Mouse (Mus musculus) ovary, adult 18-20 months (tissue): ENCODE results near the gene Sfxn5.

Experiments
- DNase-seq: peaks from one replicate; pipeline ENCODE4 v3.0.0; 2022; ENCODE audit warnings: low spot score, mixed read lengths

Sfxn5 gene

GRCm38 (mm10) chr6:85364439-85364838 lies 31.2 kb upstream of the Sfxn5 start:
- DNase-seq = no peak

DNA sequence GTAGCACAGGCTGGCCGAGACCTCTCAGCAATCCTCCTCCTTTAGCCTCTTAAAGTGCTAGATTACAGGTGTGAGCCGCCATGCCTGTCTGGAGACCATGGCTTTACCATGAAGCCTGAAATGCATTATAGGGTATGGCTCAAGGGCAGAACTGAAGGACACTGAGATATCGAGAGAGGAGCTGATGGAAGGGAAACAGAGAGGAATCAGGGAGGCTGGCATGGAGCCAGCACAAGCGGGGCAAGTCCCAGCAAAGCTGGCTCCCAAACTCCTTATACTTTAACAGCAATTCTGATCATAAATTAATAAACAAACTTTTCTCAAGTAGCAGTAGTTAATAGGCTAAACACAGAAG lies 30.7 kb upstream of the Sfxn5 start:
- no peak for DNase-seq

DNA sequence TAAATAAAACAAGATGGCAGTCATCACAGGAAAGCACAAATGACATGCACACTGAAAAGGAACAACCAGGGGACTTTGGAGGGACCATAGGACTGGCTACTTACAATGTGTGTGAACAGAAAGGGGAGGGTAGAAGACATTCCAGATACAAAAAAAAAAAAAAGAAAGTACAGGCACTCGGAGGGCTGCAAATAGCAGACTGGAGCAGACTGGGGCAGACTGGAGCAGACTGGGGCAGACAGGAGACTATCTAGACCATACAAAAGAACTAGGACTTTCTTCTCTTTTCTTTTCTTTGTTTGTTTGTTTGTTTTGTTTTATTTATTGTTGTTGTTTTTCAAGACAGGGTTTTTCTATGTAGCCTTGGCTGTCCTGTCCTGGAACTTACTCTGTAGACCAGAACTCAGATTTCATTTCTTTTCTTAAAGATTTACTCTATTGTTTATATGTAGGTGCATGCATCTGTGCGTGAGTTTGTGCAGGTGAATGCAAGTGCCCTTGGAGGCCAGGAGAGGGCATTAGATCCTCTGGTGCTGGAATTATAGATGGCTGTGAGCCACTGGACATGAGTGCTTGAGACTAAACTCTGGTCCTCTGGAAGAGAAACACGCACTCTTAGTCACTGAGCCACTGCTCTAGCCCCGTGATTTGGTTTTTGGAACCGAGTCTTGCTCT lies 30.1 kb upstream of the Sfxn5 start:
- no peak for DNase-seq

DNA sequence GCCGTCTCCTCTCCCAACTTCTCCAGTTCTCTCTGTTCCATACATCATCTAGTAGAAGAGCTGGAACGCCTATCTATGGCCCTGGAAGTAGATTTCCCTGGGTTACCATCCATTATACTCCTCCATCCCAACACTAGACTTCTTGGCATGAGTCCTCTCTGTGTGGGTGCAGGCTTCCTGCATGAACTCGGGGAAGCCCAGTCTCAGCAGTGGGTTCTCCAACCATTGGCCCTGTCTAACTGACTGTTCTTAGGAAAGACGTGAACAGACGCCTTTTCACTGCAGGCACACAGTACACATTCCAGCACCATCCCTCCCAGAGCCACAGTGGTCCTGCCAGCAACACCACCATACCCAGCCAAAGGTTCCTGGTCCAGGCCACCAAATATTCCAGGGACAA lies 29.4 kb upstream of the Sfxn5 start:
- DNase-seq = no peak

DNA sequence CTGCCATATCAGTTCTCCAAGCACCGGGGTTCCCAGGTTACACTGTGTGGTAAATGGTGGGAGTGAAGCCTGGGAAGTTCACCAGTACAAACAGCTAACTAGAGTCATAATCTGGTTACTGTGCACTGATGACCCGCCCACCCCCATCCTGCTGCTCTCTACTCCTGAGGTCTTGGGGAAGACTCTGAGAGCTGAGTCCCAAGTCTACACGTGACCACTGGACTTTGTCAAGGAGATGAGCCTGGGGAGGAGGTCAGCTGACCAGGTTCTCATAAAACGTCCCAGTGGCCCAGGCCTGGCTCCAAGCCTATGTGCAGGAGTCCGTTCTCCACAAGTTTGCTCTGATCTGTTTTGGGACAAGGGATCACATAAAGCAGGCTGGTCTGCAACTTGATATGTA lies 27.1 kb upstream of the Sfxn5 start:
- DNase-seq = no peak

DNA sequence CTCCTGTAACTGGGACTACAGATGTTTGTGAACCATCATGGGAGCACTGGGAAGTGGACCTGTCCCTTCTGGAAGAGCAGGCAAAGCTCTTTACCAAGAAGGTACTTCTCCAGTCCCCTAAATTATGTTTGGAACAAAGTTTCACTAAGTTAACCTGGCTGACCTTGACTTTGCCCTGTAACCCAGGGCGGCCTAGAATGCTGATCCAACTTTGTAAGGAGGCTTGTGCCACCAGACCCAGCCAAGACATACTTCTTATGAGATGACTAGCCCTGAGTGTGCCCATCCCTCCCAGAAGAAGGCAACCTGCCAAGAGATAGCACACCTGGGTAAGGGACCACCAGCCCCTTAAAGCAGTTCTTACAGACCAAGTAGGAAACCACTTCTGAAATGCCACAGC lies 25.7 kb upstream of the Sfxn5 start:
- no peak for DNase-seq

DNA sequence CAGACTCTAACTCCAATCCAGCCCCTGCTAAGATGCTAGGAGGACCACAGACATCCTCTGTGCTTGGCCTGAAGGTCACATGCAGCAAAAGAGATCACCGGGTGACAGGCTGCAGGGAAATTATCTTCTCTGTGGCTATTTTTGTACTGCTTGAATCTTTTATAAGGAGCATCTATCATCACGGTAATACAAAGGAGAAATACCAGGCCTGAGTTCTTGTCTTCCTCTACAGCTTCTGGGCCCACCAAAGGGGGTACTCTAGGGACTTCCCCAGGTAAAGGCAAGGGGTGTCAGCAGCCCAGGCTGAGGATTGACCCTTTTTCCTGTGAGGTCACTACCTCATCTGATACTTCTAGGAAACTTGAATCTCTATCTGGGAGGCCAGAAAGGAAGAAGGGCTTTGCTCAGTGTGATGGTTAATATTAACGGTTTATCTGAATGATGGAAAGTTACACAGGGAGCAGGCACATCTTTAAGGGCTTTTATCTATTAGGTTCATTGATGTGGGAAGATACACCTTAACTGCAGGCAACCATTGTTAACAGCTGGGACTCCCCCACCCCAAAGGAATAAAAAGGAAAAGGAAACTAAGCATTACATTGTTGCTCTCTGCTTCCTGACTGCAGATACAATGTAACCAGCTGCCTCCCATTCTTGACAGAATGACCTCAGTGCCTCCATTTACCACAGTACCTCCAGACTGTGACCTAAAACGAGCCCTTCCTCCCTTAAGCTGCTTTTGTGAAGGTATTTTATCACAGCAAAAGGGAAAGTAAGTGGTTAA lies 23.7 kb upstream of the Sfxn5 start:
- DNase-seq = no peak

- DNase-seq = no peak
Measured at GRCm38 (mm10) chr6:85355753-85356152, 22.5 kb upstream of the Sfxn5 start.

DNA sequence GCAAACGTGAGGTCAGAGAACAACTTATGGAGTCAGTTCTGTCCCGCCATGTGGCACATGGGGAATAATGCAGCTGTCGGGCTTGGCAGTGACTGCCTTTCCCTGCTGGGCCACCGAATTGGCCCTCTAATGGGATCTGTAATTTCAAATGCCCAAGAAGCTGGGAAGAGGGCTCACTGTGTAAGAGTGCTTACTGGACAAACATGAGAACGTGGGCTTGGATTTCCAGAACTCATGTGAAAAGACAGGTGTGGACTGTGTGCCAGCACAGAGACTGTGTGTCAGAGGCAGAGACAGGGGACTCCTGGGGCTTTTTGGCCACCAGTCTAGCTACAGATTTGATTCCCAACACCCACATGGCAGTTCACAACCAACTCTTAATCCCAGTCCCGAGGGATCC lies 21.5 kb upstream of the Sfxn5 start:
- no peak for DNase-seq

GRCm38 (mm10) chr6:85353706-85354105 lies 20.5 kb upstream of the Sfxn5 start:
- DNase-seq = no peak

DNA sequence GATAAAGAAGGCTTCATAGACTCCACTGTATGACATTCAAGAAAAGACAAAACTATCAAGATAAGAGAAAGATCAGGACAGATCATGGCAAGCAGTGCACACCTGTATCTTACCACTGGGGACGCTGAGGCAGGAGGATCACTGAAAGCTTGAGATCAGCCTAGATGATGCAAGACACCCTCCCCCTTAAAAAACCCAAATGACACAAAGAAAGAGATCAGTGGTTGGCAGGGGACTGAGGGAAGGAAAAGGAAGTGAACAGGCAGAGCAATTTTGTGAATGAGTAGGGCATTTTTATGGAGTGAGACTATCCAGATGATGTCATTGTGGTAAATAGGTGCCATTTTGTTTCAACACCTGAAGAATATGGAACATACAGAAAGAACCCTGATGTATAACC lies 16.9 kb upstream of the Sfxn5 start:
- DNase-seq = no peak

DNA sequence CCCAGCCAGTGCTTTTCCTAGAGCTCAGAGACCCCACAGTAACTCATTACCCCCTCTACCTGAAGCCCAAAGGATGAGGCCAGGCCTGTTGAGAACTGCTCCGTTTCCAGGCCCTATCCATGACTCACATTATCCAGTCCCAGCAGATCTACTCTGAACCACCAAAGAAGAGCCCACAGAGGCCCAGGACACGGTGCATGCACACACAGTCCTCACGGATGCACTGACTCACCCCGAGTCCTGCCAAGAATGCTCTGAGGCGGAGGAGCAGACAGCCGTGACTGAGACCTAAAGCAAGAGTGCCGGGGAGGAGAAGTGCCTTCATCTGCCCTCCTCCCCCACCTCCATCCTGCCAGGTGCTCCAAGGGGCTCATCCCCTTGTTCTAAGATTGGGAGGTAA lies 16.0 kb upstream of the Sfxn5 start:
- DNase-seq = peak; percentile 50

GRCm38 (mm10) chr6:85348133-85348532 lies 14.9 kb upstream of the Sfxn5 start:
- no peak for DNase-seq

- DNase-seq = peak; percentile 70
Measured at GRCm38 (mm10) chr6:85346028-85346634, 12.9 kb upstream of the Sfxn5 start.

GRCm38 (mm10) chr6:85344929-85345328 lies 11.7 kb upstream of the Sfxn5 start:
- no peak for DNase-seq

DNA sequence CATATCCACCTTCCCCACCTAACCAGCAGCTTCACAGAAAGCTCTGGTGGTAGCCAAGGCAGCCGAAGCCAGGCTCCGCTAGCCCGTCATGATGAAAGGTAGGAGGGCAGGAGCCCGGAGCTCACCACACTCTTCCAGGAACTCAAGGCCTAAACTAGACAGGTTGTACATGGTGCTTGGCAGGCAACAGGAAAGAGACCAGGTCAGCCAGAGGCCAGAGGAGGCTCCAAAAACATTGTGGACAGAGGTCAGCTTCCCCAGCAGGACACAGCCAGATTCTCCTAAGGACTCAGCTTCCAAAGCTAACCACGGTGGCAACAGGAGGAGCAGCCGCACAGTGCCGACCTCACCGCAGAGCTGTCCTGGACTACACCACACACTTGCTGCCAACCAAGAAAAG lies 9.8 kb upstream of the Sfxn5 start:
- no peak for DNase-seq

DNA sequence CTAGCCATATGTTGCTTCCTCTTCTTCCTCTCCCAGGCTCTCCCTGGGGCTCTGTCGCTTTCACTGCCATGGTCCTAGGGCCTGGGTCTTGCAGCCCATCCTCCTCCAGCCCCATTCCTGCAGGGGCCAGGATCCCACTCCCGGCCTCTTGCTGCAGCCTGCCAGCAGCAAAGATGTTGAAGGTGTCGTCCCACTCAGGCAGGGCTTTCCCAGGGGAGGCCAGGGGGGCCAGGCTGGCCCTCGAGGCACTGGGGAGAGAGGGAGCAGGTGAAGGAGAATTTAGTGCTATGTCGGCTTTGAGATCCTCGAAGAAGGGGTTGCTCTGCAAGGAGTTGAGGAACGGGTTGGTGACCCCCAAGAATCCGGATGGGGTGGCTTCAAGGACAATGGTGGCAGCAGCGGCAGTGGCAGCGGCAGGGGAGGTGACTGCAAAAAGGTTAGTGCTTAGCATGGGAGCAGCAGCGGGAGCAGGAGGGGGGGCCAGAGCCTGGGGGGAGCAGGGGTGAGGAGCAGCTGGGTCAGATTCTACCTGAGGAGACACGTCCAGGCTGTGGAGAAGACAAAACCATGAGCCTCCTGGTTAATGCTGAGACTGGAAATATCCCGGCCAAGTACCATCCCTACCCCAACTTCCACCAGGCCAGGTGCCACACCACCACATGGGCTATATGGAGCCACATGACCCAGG lies 8.7 kb upstream of the Sfxn5 start:
- DNase-seq = no peak

DNA sequence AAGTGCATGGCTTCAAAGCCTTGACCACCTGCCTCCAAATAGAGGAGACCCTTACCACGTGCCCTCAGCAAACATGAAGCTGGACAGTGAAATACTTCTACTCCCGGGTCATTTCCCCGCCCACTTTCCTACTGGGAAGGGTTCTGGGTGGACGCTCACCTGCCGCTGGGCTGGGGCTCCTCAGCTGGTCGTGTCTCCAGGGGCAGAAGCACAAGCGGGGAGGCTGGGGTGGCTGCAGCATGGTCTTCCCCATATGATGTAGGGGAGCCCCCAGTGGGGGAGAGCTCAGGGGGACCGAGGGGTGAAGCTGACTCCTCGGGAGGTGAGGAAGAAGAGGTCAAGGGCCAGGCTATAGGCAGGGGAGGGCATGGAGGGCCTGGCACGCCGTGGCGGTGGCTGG lies 7.0 kb upstream of the Sfxn5 start:
- DNase-seq = no peak

DNA sequence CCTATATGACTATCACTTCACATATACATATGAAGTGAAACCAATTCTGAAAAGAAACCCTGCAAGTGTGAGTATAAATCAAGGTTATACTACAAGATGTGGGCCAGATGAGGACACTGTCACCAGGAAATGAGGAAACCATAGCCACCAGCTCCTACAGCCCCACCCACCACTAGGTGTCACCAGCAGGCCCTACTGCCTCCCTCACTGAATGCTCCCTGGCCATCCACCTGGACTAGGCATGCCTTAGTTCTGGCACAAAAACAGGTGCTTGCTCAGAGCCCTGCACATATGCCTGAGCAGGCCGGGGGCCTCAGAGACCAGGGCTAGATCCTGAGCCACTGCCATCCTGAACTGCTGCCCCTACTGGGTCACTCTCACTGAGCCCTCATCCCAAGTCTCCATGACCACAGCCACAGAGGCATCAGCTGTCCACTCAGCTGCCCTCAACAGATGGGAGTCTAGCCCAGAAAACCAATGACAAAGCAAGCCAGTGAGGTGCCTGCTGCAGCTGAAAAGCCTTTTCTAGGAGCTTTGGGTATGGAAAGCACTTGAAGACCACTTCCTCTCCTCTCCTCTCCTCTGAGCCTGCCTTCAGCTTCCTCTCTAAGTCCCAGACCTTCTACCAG lies 6.2 kb upstream of the Sfxn5 start:
- DNase-seq = no peak

DNA sequence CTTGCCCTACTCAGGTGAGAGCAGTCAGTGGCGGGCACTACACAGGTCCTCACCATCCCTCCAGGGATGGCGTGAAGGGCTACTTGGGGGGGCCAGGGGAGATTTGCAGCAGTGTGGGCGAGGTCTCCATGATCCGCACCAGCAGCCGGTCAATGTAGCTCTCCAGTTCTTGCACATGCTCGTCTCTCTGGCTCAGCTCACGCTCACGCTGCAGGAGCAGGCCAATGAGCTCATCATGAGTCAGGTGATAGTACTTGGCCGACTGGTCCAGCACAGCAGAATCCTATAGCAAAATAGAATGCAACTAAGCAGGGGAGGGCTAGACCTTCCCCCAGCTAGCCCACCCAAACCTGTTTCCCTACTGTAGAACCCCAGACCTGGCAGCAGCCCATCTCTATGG lies 3.7 kb upstream of the Sfxn5 start:
- no peak for DNase-seq

- DNase-seq = no peak
Measured at GRCm38 (mm10) chr6:85335352-85335751, 2.1 kb upstream of the Sfxn5 start.

- DNase-seq = no peak
Measured at GRCm38 (mm10) chr6:85334851-85335250, 1.6 kb upstream of the Sfxn5 start.
